Mouse (Mus musculus): ENCODE measurements around the gene Trmt1.

Gene Trmt1

GRCm38 (mm10) chr8:84707267-84707883 lies 21.3 kb downstream of the Trmt1 start:
- CTCF ChIA-PET: interaction anchor here (0.8 to 2.3 kb wide), 5 partner anchors 12 to 108 kb away, joined by 3 to 16 read pairs (median 5); partner anchors contain the start of gene Nacc1

DNA sequence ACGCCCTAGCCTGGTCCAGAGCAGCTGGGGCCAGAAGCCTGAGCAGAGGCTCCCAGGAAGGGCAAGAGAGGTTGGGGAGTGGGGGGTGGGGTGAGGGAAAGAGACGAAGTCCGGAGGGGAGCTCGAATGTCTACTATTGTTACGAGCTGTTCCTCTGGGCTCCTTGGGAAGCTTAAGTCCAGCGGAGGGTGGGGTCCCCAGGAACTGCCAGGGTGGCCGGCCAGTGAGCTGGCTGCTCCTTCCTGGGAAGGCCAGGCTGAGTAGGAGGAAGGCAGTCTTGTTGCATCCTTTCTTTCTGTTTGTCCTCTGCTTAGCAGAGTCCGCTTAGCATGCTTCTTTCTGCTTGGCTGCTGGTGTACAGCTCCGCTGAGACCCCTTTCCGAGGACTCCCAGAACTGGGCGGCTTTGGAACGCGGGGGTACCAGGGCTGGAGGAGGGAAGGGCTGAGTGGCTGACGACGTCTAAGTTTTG lies 22.0 kb downstream of the Trmt1 start:
- CTCF ChIA-PET: interaction anchor here (0.5 to 2.3 kb wide), 8 partner anchors 9 to 107 kb away, joined by 3 to 16 read pairs (median 5); no protein-coding TSS in a partner anchor

- CTCF ChIA-PET: interaction anchor here (0.5 to 2.3 kb wide), 7 partner anchors 9 to 140 kb away, joined by 3 to 16 read pairs (median 3); no protein-coding TSS in a partner anchor
Observed at GRCm38 (mm10) chr8:84708774-84709475, 22.8 kb downstream of the Trmt1 start.

DNA sequence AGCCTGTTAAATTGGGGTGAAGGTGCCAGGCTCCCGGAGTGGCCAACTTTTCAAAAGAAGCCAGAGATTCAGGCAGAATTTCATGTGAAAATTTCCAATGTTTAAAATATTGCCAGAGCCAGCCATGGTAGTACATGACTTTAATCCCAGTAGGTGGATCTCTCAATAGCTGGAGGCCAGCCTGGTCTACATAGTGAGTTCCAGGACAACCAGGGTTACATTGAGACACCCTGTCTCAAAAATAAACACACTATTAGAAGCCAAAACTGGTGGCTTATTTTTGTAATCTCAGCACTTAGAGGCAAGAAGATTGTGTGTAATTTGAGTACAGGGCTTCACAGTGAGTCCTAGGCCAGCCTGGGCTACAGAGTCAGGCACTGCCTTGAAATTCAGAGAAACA lies 23.8 kb downstream of the Trmt1 start:
- CTCF ChIA-PET: interaction anchor here (0.7 to 2.3 kb wide), 2 partner anchors 88 to 103 kb away, joined by 3 to 16 read pairs; no protein-coding TSS in a partner anchor

- CTCF ChIA-PET: interaction anchor here (0.9 kb wide), 1 partner anchor 14 kb away, joined by 5 read pairs; no protein-coding TSS in a partner anchor
Observed at GRCm38 (mm10) chr8:84711312-84711711, 25.2 kb downstream of the Trmt1 start.

DNA sequence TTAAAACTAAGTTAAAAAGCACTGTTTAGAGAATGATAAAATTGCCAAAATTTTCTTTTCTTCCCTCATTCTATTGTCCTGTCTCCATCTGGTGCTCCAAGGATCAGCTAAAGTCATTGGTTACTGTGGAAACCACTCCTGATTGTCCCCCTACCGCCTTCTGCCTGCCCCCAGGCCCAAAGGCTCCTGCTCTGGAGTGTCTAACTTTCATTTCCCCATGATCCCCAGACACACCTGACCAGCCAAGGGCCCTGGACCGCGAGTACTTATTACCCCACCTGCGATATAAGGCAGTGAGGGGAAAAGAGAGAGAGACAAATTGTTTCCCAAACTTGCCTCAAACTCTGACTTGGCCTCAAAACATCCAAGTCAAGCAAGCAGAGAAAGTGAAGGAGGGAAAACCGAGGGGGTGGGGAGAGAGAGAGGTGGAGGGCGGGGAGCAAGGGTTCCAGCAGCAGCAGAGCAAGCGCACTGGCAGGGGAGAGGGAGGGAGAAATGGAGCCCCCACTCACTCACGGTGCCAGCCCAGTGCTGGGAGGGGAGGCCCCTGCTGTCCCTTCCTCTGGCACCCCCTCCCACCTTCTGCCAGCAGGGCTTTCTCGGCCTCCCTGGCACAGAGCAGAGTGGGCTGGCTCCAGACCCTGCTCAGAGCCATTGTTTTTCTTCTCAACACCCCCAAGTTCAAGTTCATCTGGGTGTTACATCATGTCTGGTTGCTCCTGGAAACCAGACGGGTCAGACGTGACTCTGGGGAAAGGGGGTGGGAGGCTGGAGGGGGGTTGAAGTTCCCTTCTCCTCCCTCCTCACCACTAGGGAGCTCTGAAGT lies 26.0 kb downstream of the Trmt1 start:
- CTCF ChIA-PET: interaction anchor here (0.9 kb wide), 1 partner anchor 14 kb away, joined by 5 read pairs; no protein-coding TSS in a partner anchor

DNA sequence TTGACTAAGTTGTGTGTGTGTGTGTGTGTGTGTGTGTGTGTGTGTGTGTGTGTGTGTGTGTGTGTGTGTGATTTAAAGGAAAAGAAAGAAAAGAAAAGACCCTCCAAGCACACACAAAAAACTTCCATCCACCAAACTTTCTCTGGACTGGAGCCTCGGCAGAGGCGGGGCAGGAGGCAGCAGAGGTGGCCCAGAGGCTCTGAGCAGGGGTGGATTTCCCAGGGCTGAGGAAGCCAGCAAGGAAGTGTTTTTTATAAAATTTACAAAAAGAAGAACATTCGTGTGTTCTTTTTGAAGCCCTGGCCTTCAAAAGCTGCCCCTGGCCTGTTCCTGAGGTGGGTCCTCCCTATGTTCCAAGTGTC lies 26.6 kb downstream of the Trmt1 start:
- CTCF ChIA-PET: no interaction called here

- CTCF ChIA-PET: no interaction called here
Observed at GRCm38 (mm10) chr8:84713381-84713780, 27.3 kb downstream of the Trmt1 start.

DNA sequence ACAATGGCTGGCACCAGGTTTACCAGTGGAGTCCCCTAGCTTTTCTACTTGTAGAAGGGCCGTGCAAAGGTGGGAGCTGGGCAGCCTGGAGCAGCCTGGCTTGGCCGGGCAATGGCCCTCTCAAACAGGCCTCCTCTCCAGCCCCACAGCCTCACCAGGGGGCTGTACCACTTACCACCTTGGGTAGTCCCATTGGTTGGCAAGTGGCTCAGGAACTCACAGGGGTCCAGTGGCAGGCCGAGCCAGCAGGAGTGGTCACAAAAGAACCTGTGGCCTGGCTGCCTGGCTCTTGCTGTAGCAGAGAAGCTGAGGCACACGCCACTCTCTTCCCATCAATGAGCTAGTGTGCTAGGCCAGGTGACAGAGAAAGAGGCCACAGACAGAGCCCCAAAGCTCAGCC lies 28.1 kb downstream of the Trmt1 start:
- CTCF ChIA-PET: interaction anchor here (0.7 kb wide), 1 partner anchor 9 kb away, joined by 3 read pairs; no protein-coding TSS in a partner anchor

DNA sequence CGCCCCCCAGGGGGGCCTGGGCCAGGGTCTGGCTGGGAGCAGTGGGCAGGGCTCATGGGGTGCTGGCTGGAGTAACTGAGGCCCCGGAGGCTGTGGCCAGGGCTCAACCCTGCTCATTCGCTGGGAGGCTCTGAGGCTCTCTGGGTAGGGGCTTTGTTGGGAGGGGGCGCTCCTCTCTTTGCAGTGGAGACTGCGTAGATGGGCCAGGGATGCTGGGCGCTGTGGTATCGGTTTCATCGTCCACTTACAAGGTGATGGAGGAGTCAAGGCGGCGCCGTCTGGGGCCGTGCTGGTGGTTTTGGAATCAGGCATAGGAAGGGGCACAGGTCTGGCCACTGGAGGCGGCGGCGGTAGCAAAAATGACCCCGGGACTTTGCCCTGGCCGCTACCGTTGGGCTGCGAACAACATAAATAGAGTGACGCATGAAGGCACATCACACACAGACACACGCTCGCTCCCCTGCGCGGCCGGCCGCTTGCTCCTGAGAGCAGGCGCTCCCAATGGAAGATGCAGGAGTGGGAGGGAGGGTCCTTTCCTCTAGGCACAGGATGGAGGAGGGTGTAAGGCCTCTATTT lies 29.9 kb downstream of the Trmt1 start:
- CTCF ChIA-PET: no interaction called here

DNA sequence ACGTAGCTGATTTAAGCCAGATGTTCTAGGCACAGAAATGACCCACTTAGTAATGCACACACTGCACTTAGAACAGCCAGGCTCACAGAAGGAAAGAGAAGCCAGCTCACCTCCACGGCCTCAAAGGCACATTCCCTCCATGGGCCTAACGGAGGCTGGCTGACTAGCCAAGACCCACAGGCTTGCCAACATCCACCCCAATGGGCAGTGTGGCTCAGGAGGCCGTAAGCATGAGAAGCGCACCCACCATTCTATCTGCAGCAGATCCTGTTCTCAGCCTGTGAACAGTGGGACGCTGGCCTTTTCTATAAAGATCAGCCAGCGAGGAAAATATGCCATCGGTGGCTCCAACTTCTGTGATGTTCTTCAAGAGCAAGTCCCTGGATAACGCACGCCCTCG lies 30.7 kb downstream of the Trmt1 start:
- CTCF ChIA-PET: no interaction called here

- CTCF ChIA-PET: no interaction called here
Observed at GRCm38 (mm10) chr8:84718476-84718875, 32.4 kb downstream of the Trmt1 start.

DNA sequence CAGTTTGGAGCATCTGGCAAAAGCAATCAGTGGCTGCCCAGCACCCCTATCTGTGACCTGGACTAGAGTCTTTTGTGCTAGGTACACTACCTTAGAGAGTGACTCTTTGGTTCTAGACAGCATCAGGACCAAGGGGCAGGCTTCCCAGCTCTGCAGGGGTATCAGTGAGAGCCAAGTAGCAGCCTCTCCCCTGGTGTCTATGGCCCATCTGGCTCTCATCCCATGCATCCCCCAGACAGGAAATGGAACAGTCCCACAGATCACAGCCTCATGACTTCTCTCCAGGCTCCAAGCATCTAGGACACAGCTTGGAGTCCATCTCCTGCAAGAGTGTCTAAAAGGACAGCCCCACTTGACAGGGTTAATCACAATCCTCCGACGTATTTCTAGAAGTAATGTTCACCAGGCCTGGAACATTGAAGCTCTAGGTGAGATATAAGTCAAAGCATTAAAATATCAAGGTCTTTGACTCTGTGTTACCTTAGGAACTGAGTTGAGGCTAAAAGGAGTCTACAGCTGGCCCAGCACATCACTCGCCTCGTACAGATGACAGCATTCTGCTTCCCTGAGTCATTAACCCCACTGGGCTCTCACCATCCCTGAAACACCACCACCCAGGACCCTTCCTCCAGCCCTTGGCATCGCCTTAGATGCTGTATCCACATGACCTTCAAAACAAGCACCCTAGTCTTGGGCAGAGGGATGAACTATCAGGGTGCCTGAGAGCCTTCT lies 33.0 kb downstream of the Trmt1 start:
- CTCF ChIA-PET: interaction anchor here (0.6 kb wide), 2 partner anchors 8 to 13 kb away, joined by 4 to 5 read pairs; no protein-coding TSS in a partner anchor

GRCm38 (mm10) chr8:84722530-84722849 lies 36.4 kb downstream of the Trmt1 start:
- CTCF ChIA-PET: no interaction called here

DNA sequence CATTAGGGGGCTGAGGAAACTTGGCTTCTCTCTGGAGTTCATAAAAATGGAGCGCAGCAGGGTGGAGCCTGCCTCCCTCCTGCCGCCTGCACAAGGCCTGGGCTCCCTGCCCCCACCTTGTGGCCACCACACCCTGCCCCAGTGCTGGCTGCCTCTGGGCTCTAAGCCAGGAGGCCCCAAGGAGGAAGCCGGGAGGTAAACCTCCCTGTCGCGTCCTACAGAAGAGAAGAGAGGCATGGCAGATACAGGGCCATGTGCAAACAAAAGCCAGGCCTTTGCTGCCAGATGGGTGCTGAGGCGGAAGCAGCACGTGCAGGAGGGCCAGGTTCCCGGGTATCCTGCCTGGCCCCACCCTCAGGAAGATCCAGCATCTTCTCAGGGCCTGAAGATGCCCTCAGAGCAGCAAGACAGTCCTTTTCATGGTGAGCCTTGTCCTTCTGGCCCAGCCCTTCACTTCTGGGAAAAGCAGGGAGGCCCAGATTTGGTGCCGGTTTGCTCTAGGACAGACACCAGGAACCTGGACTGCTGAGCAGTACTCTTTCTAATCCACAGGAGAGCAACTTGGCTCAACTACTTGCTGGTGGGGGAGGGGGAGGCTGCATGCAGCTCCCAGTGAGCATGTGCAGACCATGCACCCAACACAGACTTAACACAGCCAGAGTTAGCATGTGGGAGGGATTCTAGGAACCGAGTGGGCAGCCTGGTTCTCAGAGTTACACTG lies 36.9 kb downstream of the Trmt1 start, which contains the start of gene G430095P16Rik:
Gene G430095P16Rik, plus strand, starts transcription at position 158 of the 721 bp plus-strand sequence.
- CTCF ChIA-PET: interaction anchor here (0.7 to 1.0 kb wide), 2 partner anchors 9 to 179 kb away, joined by 3 read pairs; no protein-coding TSS in a partner anchor

GRCm38 (mm10) chr8:84723571-84723900 lies 37.4 kb downstream of the Trmt1 start:
- CTCF ChIA-PET: interaction anchor here (0.6 to 1.0 kb wide), 3 partner anchors 9 to 179 kb away, joined by 3 to 6 read pairs (median 3); no protein-coding TSS in a partner anchor

- CTCF ChIA-PET: interaction anchor here (0.6 to 1.7 kb wide), 2 partner anchors 13 to 108 kb away, joined by 5 read pairs; no protein-coding TSS in a partner anchor
Observed at GRCm38 (mm10) chr8:84724683-84725082, 38.6 kb downstream of the Trmt1 start.

GRCm38 (mm10) chr8:84725246-84725940 lies 39.3 kb downstream of the Trmt1 start:
- CTCF ChIA-PET: interaction anchor here (0.6 to 1.7 kb wide), 2 partner anchors 14 to 107 kb away, joined by 5 read pairs; no protein-coding TSS in a partner anchor

- CTCF ChIA-PET: interaction anchor here (1.7 kb wide), 1 partner anchor 14 kb away, joined by 5 read pairs; no protein-coding TSS in a partner anchor
Observed at GRCm38 (mm10) chr8:84725941-84726259, 39.8 kb downstream of the Trmt1 start.

Measured in spleen, embryonic (tissue).